Mouse (Mus musculus): ENCODE measurements at regions not wholly inside any gene's neighbourhood (a gene's known extent, or its start where the extent isn't known, plus 50 kb on each side); places are given as distances from the start of the nearest gene placed in this dataset.

DNA sequence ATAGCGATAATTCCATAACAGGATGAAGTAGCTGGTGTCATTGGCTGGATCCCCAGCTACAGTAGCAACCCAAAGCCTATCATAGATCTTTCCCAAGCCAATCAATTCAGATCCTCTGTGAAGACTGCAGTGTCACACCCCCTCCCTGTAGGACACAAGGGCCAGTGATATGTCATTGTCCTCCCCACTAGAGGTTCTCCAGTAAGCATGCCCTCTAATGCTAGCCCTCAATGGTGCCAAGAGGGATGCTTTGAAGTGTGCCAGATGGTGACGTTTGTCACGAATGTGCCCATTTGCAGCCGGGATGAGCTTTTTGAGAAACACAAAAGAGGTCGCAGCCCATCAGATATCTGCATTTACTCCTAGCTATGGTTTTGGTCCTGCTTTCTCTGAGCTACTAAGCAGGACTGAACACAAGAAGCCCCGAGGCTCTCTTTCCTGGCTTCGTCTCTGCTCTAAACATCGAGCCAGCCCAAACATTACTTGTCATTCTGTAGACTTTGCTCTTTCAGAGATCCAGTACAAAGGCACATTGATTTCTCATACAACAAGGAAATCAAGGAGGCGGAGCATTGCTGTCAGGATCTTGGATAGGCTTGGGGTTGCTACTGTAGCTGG is 214.2 kb downstream of the Gm19410 start:
- TF ChIP-seq POLR2A (IDR thresholded peaks at IDR 0.05; ENCODE audit: extremely low read depth, insufficient read depth, low read length) (no peak), CTCF (IDR thresholded peaks at IDR 0.05; ENCODE audit: low read depth, low read length) (no peak)
